Mouse (Mus musculus) adrenal gland, adult 18-20 months (tissue): ENCODE data around the gene Nfkbib. TPM values are rescaled to one million over a fixed set of nuclear protein-coding genes. Genes with fewer than 3 reads are reported as not detected.

Experiments used
- DNase-seq, 2 experiments: peaks; one replicate each; pipeline ENCODE4 v3.0.0; 2021 to 2022; ENCODE audit warnings: low spot score in 2 of 2
- long read RNA-seq, 2 experiments: library from polyadenylated mRNA; stranded (forward); transcript quantifications; one replicate each; pipeline ENCODE4 v2.0.0; 2021
- total RNA-seq, 2 experiments: library from RNA; stranded (reverse); gene quantifications; 1 replicate in 1 of 2; 2 replicates in 1 of 2; pipeline ENCODE4 v1.2.3; 2021

Gene Nfkbib
- total RNA-seq, result 10 to 100 TPM; 44.0 to 55.4 TPM
- long read RNA-seq, experiment 1, transcript Nfkbib-202 (6 exons, 1,243 nt), result major isoform, 32 of 36 reads
- long read RNA-seq, experiment 1, partial matches to known transcripts, result 3 of 36 reads
- long read RNA-seq, experiment 1, other reads (novel, unspliced or antisense), result 1 of 36 reads
- long read RNA-seq, experiment 2, transcript Nfkbib-202 (6 exons, 1,243 nt), result major isoform, 74 of 85 reads
- long read RNA-seq, experiment 2, partial matches to known transcripts, result 10 of 85 reads
- long read RNA-seq, experiment 2, other reads (novel, unspliced or antisense), result 1 of 85 reads

GRCm38 (mm10) chr7:28767462-28767965 is at the start of gene Nfkbib:
Nfkbib (minus strand) TSS chr7:28767512.
- DNase-seq, result no peak

DNA sequence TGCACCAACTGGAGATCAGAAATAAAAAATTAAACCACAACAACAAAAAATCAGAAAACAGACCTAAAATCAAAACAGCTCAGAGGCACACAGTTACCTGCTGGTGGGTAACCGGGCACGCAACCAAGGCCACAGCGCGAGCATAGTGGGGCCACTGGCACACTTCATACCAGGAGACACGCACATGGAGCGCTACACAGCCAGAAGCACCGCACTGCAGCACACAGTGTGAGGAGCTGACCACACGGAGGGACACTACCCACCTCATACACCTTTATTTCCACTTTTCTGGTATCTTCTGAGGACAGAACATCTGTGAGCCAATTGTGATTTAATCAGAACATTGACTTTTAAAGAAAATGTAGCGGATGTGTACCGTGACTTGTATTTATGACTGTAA is 49.6 kb upstream of the Nfkbib start:
- no peak for DNase-seq

GRCm38 (mm10) chr7:28816201-28816600 is 48.9 kb upstream of the Nfkbib start:
- DNase-seq, result no peak

- DNase-seq, result no peak
Measured at GRCm38 (mm10) chr7:28815230-28815629, 47.9 kb upstream of the Nfkbib start.

DNA sequence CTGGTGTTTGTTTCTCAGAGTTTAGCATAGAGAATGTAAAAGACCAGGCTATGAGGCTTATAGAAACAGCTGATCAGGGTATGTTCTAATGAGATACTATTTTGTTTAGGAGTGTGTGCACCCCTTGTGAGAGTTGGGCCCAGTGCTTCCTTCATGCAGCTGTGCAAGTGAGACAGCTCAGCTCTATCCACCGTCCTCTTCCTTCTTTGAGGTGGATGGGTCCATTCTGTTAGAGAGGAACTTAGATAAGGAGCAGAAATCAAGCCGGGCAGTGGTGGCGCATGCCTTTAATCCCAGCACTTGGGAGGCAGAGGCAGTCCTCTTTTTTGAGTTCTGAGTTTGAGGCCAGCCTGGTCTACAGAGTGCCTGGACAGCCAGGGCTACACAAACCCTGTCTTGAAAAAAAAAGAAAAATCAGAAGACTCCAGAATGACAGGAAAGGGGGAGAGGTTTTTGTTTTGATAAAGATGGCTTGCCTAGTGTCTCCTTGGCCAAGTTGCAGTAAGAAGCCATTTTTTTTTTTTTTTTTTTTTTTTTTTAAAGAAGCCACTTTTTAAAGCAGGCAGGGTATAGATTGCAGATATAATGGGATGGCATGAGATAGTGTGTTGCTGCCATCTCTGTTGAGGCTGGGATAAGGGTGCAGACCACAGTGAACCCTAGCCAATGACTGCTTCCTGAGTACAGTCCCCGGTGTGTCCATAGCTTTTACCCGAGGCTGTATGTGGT is 47.2 kb upstream of the Nfkbib start:
- DNase-seq, result no peak

DNA sequence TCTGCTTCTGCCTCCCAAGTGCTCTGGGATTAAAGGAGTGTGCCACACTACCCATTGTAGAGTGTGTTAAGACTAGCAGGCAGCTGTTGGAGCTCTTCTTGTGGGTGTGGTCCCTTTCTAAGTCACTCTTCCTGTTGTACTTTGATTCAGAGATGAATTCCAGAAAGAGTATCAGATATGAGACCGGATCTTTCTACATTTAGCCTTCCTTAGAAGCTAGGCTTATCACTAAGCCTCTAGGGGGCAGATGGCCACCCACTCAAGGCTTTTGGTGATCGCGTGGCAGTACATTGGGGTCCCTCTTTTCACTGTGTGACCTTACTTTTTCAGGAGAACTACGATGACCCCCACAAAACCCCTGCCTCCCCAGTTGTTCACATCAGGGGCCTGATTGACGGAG is 45.6 kb upstream of the Nfkbib start:
- no peak for DNase-seq

GRCm38 (mm10) chr7:28812436-28812835 is 45.1 kb upstream of the Nfkbib start:
- no peak for DNase-seq

DNA sequence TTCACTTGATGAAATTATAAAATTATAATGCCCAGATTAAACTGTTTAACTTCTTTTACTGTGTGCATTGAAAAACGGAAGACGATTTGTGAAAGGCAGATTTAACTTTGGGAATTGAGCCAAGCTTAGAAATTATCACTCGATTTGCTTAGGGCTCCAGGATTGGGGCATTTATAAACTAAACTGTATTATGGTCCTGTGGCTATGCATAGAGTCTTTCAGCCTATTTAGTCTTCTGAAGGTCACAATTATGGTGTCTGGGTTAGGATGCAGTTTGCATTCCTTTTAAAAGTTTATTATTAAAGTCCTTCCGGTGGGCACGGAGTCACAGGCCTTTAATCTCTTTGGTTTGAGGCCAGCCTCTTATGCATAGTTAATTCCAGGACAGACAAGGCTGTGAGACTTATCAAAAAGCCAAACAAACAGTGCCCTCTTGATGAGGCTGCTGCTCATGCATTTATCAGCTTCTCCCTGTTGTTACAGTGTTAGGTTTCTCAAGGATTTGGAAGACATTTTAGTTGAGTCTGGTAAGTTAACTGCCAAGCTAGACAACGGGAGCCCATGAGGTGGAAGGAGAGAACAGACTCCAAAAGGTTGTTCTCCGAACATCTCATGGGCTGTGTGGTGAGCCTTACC is 44.4 kb upstream of the Nfkbib start:
- DNase-seq, result no peak

- peak; percentile 89 to 93 for DNase-seq
Measured at GRCm38 (mm10) chr7:28811228-28811627, 43.9 kb upstream of the Nfkbib start.

GRCm38 (mm10) chr7:28810107-28811066 is 43.1 kb upstream of the Nfkbib start:
- DNase-seq, result peak; percentile 99

- peak; percentile 57 to 59 for DNase-seq
Measured at GRCm38 (mm10) chr7:28809401-28810089, 42.2 kb upstream of the Nfkbib start.

DNA sequence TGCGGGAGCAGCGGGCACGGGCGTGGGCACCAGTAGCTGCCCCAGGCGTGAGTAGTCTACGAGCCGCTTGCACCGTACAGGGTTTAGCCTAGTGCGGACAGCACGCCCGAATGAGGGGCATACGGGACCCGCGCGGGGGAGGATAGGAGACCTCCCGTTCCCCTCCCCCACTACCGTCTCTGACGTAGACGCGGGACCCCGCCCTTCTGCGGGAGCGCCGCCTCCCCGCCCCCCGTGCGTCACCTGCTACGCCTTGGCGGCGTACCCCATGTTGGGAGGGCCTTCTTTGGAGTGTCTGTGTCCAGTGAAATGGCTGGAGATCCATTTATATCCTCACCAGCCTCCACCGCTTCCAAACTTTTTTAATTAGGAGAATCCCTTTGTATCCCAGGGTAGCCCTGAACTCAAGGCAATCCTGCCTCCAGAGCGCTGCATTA is 41.7 kb upstream of the Nfkbib start:
- peak; percentile 98 for DNase-seq

GRCm38 (mm10) chr7:28808221-28808941 is 41.1 kb upstream of the Nfkbib start, which contains the start of gene Hnrnpl:
Hnrnpl (plus strand) TSS chr7:28808541.
- peak in 1 of 2 experiments; percentile 41 for DNase-seq

DNA sequence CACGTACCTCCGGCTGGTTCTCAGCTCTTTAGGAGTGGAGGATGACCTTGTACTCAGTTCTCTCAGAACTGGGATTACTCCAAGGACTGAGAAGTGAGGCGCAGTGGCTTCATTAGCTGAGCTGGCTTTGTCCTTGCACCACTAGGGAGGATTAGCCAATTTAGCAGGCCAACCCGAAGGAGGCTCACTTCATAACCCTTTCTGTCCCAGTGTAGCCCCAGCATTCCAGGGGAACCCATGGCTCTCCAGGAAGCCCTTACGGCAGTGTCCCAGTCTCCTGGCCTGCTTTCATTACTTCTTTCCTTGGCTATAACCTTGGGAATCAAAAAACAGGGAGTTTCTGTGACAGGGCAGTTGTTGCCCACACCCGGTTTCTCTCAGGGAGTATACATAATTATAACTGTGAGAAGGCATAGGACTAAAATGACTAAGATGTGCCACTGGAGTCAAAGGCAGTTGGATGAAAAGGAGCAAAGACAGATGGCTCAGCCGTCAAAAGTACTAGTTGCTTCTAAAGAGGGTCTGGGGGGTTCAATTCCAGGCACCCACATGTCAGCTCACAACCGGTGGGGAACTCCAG is 40.4 kb upstream of the Nfkbib start:
- DNase-seq, result peak in 1 of 2 experiments; percentile 51

DNA sequence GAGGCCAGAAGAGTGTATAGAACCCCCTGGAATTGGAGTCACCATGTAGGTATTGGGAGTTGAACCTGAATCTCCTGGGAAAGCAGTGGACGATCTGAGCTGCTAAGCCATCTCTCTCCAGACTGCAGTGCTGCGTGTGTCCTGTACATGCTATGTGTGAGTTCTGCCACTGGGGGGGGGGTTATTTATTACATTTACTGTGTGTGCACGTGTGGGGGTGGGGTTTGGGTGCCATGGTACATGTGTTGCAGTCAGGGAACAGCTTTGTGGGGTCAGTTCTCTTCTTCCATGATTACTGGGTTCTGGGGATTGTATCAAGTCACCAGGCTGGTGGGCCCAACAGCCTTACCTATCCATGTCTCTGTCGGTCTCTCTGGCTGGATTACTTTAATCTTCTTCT is 39.6 kb upstream of the Nfkbib start:
- DNase-seq, result no peak

GRCm38 (mm10) chr7:28803756-28804155 is 36.4 kb upstream of the Nfkbib start:
- DNase-seq, result no peak

GRCm38 (mm10) chr7:28802846-28803588 is 35.7 kb upstream of the Nfkbib start:
- no peak for DNase-seq
